Mouse (Mus musculus) kidney, adult 2 months (tissue): ENCODE measurements at regions not wholly inside any gene's neighbourhood (a gene's known extent, or its start where the extent isn't known, plus 50 kb on each side); places are given as distances from the start of the nearest gene placed in this dataset.
"Not testable (repeated sequence)": the region's sequence is repeated elsewhere in the genome, so short reads cannot be mapped to it uniquely, and the experiment has no call there.

Experiments
- DNase-seq: peaks from one replicate; pipeline ENCODE4 v3.0.0; 2021
- H3K27ac ChIP-seq: fragments of 200-500 bp; 2 replicates; pipeline ENCODE4 v1.5.1; 2012; ENCODE audit warnings: low read depth, low read length, control low read depth, inconsistent platforms; ENCODE audit not compliant: insufficient read depth
- H3K27me3 ChIP-seq: fragments of 200-500 bp; replicated peaks from 2 replicates; pipeline ENCODE4 v1.6.1; 2012; ENCODE audit warnings: mild to moderate bottlenecking, moderate library complexity, low read length, inconsistent platforms; ENCODE audit not compliant: control insufficient read depth, insufficient read depth
- H3K36me3 ChIP-seq: fragments of 200-500 bp; 2 replicates; pipeline ENCODE4 v1.6.1; 2012; ENCODE audit warnings: mild to moderate bottlenecking, moderate library complexity, low read length, inconsistent platforms; ENCODE audit not compliant: control insufficient read depth, insufficient read depth
- H3K4me1 ChIP-seq: fragments of 200-500 bp; 2 replicates; pipeline ENCODE4 v1.6.1; 2011; ENCODE audit warnings: low read length; ENCODE audit not compliant: control insufficient read depth, insufficient read depth
- H3K4me3 ChIP-seq: fragments of 200-500 bp; 2 replicates; pipeline ENCODE4 v1.5.1; 2011; ENCODE audit warnings: mild to moderate bottlenecking, low read depth, low read length, control low read depth; ENCODE audit not compliant: insufficient read depth
- CTCF ChIP-seq: fragments of 200-500 bp; conservative IDR thresholded peaks from 2 replicates; pipeline ENCODE4 v1.5.1; 2011; ENCODE audit warnings: low read depth, mild to moderate bottlenecking, control low read depth, low read length, moderate library complexity, mixed read lengths; ENCODE audit not compliant: insufficient read depth, insufficient read length
- POLR2A ChIP-seq: fragments of 200-500 bp; IDR thresholded peaks from one replicate; pipeline ENCODE4 v1.6.1; 2011; ENCODE audit warnings: low read depth, low read length, control low read depth
- WGBS: fragments of 180-500 bp; shearing (Covaris S2); methylation state at CpG from one replicate; pipeline ENCODE4 v1.1.7; 2018; 5-methylcytosine and 5-hydroxymethylcytosine counted together

GRCm38 (mm10) chr7:64101679-64102078 lies 52.0 kb upstream of the Trpm1 start:
- DNase-seq = no peak
- Histone ChIP-seq H3K4me3 (no peak overlapping the region), H3K36me3 (no peaks in the 10 kb centered on the region), H3K27ac (no peak overlapping the region), H3K4me1 (no peaks in the 10 kb centered on the region), H3K27me3 (no peaks in the 10 kb centered on the region)
- TF ChIP-seq POLR2A (no peak), CTCF (no peak)
- WGBS = 87% methylated on average over 1 of the region's 1 CpGs

GRCm38 (mm10) chr7:64099606-64100005 lies 54.0 kb upstream of the Trpm1 start:
- Histone ChIP-seq H3K27ac (no peak overlapping the region), H3K36me3 (no peaks in the 10 kb centered on the region), H3K27me3 (no peaks in the 10 kb centered on the region), H3K4me1 (no peaks in the 10 kb centered on the region), H3K4me3 (no peak overlapping the region)
- no peak for DNase-seq
- WGBS = 85% methylated on average over 3 of the region's 3 CpGs
- TF ChIP-seq POLR2A = no peak
- TF ChIP-seq CTCF = no peak

- no peak for DNase-seq
- 85% methylated on average over 1 of the region's 1 CpGs for WGBS
- H3K4me1 ChIP-seq = no peaks in the 10 kb centered on the region
- no peaks in the 10 kb centered on the region for H3K27me3 ChIP-seq
- TF ChIP-seq POLR2A = no peak
- TF ChIP-seq CTCF = no peak
- H3K27ac ChIP-seq = no peak overlapping the region
- H3K4me3 ChIP-seq = no peak overlapping the region
- H3K36me3 ChIP-seq = no peaks in the 10 kb centered on the region
Observed at GRCm38 (mm10) chr7:64090067-64090466, 63.6 kb upstream of the Trpm1 start.

- H3K27ac ChIP-seq = no peak overlapping the region
- no peaks in the 10 kb centered on the region for H3K27me3 ChIP-seq
- 88% methylated on average over 5 of the region's 5 CpGs for WGBS
- TF ChIP-seq POLR2A (no peak), CTCF (no peak)
- no peaks in the 10 kb centered on the region for H3K36me3 ChIP-seq
- no peak overlapping the region for H3K4me3 ChIP-seq
- H3K4me1 ChIP-seq = no peaks in the 10 kb centered on the region
- DNase-seq = no peak
Observed at GRCm38 (mm10) chr7:64089034-64089433, 64.6 kb upstream of the Trpm1 start.

DNA sequence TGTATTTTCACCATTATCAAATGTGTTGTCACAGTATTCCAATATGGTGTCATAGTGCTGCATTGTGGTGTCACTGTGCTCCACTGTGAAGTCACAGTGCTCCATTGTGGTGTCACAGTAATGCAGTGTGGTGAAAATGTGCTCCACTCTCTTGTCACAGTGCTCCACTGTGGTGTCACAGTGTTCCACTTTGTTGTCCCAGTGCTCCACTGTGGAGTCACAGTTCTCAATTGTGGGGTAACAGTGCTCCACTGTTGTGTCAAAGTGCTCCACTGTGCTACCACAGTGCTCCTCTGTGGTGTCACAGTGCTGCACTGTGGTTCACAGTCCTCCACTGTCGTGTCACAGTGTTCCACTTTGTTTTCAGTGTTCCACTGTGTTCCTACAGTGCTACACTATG lies 69.7 kb upstream of the Trpm1 start:
- WGBS = 60% methylated on average over 1 of the region's 1 CpGs

DNA sequence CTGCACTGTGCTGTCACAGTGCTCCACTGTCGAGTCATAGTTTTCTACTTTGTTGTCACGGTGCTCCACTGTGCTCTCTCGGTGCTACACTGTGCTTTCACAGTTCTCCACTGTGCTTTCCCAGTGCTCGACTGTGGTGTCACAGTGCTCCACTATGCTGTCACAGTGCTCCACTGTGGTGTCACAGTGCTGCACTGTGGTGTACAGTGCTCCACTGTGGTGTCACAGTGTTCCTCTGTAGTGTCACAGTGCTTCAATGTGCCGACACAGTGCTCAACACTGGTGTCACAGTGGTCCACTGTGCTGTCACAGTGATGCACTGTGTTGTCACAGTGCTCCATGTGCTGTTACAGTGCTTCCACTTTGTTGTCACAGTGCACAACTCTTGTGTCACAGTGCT lies 71.0 kb upstream of the Trpm1 start:
- no peaks in the 10 kb centered on the region for H3K36me3 ChIP-seq
- 85% methylated on average over 5 of the region's 5 CpGs for WGBS
- DNase-seq = no peak
- no peak overlapping the region for H3K4me3 ChIP-seq
- no peak overlapping the region for H3K27ac ChIP-seq
- no peak for TF ChIP-seq POLR2A
- TF ChIP-seq CTCF = no peak
- no peaks in the 10 kb centered on the region for H3K4me1 ChIP-seq
- no peaks in the 10 kb centered on the region for H3K27me3 ChIP-seq

More for the DNA sequence above, 69.7 kb upstream of the Trpm1 start:
- not testable (repeated sequence) for H3K4me1 ChIP-seq, H3K27ac ChIP-seq, H3K36me3 ChIP-seq, H3K4me3 ChIP-seq, DNase-seq, H3K27me3 ChIP-seq

DNA sequence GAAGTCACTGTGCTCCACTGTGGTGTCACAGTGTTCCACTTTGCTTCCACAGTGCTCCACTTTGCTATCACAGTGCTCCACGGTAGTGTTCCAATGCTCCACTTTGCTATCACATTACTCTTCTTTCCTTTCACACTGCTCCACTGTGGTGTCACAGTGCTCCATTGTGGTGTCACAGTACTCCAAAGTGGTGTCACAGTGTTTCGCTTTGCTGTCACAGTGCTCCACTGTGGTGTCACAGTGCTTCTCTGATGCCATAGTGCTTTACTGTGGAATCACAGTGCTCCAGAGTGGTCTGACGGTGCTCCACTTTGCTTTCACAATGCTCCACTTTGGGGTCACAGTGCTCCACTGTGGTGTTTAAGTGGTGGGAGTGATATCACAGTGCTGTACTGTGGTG lies 71.4 kb upstream of the Trpm1 start:
- Histone ChIP-seq H3K4me3 (no peak overlapping the region), H3K4me1 (no peaks in the 10 kb centered on the region), H3K36me3 (no peaks in the 10 kb centered on the region), H3K27ac (no peak overlapping the region), H3K27me3 (no peaks in the 10 kb centered on the region)
- WGBS = 89% methylated on average over 3 of the region's 3 CpGs
- TF ChIP-seq POLR2A = no peak
- no peak for TF ChIP-seq CTCF
- DNase-seq = no peak

- no peaks in the 10 kb centered on the region for H3K27me3 ChIP-seq
- H3K36me3 ChIP-seq = no peaks in the 10 kb centered on the region
- DNase-seq = no peak
- H3K27ac ChIP-seq = no peak overlapping the region
- TF ChIP-seq POLR2A (no peak), CTCF (no peak)
- WGBS = 71% methylated on average over 2 of the region's 2 CpGs
- no peaks in the 10 kb centered on the region for H3K4me1 ChIP-seq
- H3K4me3 ChIP-seq = no peak overlapping the region
Observed at GRCm38 (mm10) chr7:64081618-64082017, 72.0 kb upstream of the Trpm1 start.
